Mouse (Mus musculus) testis, adult 2 months (tissue): ENCODE measurements at regions not wholly inside any gene's neighbourhood (a gene's known extent, or its start where the extent isn't known, plus 50 kb on each side); places are given as distances from the start of the nearest gene placed in this dataset.

Experiments used
- CTCF ChIP-seq: fragments of 200-500 bp; IDR thresholded peaks from 2 replicates; pipeline ENCODE4 v1.5.1; 2012; ENCODE audit warnings: low read depth, mild to moderate bottlenecking, inconsistent platforms, low read length, moderate library complexity; ENCODE audit not compliant: control insufficient read depth, insufficient read depth, insufficient replicate concordance
- POLR2A ChIP-seq: fragments of 200-500 bp; IDR thresholded peaks from 2 replicates; pipeline ENCODE4 v1.6.1; 2012; ENCODE audit warnings: low read depth, mild to moderate bottlenecking, inconsistent platforms, low read length, moderate library complexity; ENCODE audit not compliant: control insufficient read depth

DNA sequence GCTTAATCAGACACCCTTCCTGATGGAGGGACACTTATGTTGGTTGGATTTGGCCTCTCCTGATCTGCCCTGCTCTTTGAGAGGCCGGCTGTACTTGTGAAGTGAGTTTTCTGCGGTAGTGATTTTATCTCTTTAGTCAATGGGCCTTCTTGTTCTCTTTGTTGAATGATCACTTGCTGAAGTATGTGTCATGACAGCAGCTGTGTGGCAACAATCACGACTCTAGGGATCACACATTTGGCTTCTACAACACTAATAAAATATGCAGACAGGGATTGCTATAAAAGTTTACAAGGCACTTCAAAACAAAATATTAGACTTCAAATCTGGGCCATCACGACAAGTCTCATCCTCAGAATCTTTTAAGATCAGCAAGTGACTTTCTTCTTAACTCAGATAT lies 57.8 kb upstream of the Rbms1 start:
- TF ChIP-seq CTCF (no peak), POLR2A (no peak)
